Mouse (Mus musculus): ENCODE data around the gene Rorb. TPM values are rescaled to one million over a fixed set of nuclear protein-coding genes. Genes with fewer than 3 reads are reported as not detected.
A peak's percentile ranks its signal among the peaks of the same experiment; 100 is the strongest.

Gene Rorb
- polyA plus RNA-seq, 1 experiment from 2014 or later: 19.7 TPM

GRCm38 (mm10) chr19:18902694-18903067 is 208.3 kb downstream of the Rorb start:
- Histone ChIP-seq H3K4me1 (replicated peaks; ENCODE audit: control insufficient read depth, insufficient read depth, low read length) (no peaks in the 10 kb centered on the region), H3K27ac (ENCODE audit: low read length) (no peak overlapping the region), H3K36me3 (ENCODE audit: control insufficient read depth, insufficient read depth) (no peaks in the 10 kb centered on the region), H3K9ac (replicated peaks; ENCODE audit: low read depth, low read length) (no peak overlapping the region), H3K9me3 (ENCODE audit: control insufficient read depth, low read length) (no peaks in the 10 kb centered on the region), H3K4me3 (replicated peaks; ENCODE audit: low read length) (no peak overlapping the region), H3K27me3 (replicated peaks; ENCODE audit: control insufficient read depth, insufficient read depth, low read length) (no peaks in the 10 kb centered on the region), H3K4me2 (ENCODE audit: low read length) (no peak overlapping the region)
- WGBS: 51% methylated on average over 6 of the region's 6 CpGs
- no peak for ATAC-seq

- no peak overlapping the region for H3K4me3 ChIP-seq (replicated peaks; ENCODE audit: low read length)
- no peaks in the 10 kb centered on the region for H3K36me3 ChIP-seq (ENCODE audit: control insufficient read depth, insufficient read depth)
- 64% methylated on average over 15 of the region's 15 CpGs for WGBS
- no peak overlapping the region for H3K9ac ChIP-seq (replicated peaks; ENCODE audit: low read depth, low read length)
- H3K27ac ChIP-seq (ENCODE audit: low read length): no peak overlapping the region
- ATAC-seq: no peak
- no peak overlapping the region for H3K4me2 ChIP-seq (ENCODE audit: low read length)
- H3K4me1 ChIP-seq (replicated peaks; ENCODE audit: control insufficient read depth, insufficient read depth, low read length): no peaks in the 10 kb centered on the region
- H3K9me3 ChIP-seq (ENCODE audit: control insufficient read depth, low read length): no peaks in the 10 kb centered on the region
- H3K27me3 ChIP-seq (replicated peaks; ENCODE audit: control insufficient read depth, insufficient read depth, low read length): no peaks in the 10 kb centered on the region
Observed at GRCm38 (mm10) chr19:18902041-18902693, 208.8 kb downstream of the Rorb start.

- Histone ChIP-seq H3K27ac (ENCODE audit: low read length) (no peak overlapping the region), H3K9ac (replicated peaks; ENCODE audit: low read depth, low read length) (no peak overlapping the region), H3K4me2 (ENCODE audit: low read length) (no peak overlapping the region), H3K4me3 (replicated peaks; ENCODE audit: low read length) (no peak overlapping the region), H3K9me3 (ENCODE audit: control insufficient read depth, low read length) (no peaks in the 10 kb centered on the region), H3K4me1 (replicated peaks; ENCODE audit: control insufficient read depth, insufficient read depth, low read length) (no peaks in the 10 kb centered on the region), H3K27me3 (replicated peaks; ENCODE audit: control insufficient read depth, insufficient read depth, low read length) (no peaks in the 10 kb centered on the region), H3K36me3 (ENCODE audit: control insufficient read depth, insufficient read depth) (no peaks in the 10 kb centered on the region)
- ATAC-seq: no peak
Observed at GRCm38 (mm10) chr19:18898238-18898637, 212.8 kb downstream of the Rorb start.

- ATAC-seq: no peak; the same call in 1 of the 2 replicates
- Histone ChIP-seq H3K9ac (replicated peaks; ENCODE audit: low read depth, low read length) (no peak overlapping the region), H3K4me3 (replicated peaks; ENCODE audit: low read length) (no peak overlapping the region), H3K4me2 (ENCODE audit: low read length) (no peak overlapping the region), H3K9me3 (ENCODE audit: control insufficient read depth, low read length) (no peaks in the 10 kb centered on the region), H3K27me3 (replicated peaks; ENCODE audit: control insufficient read depth, insufficient read depth, low read length) (no peaks in the 10 kb centered on the region), H3K36me3 (ENCODE audit: control insufficient read depth, insufficient read depth) (no peaks in the 10 kb centered on the region), H3K27ac (ENCODE audit: low read length) (peak overlapping the region; percentile 35), H3K4me1 (replicated peaks; ENCODE audit: control insufficient read depth, insufficient read depth, low read length) (peaks cover 9% of the 10 kb centered on the region)
- WGBS: 83% methylated on average over 4 of the region's 4 CpGs
Observed at GRCm38 (mm10) chr19:18890216-18890615, 220.8 kb downstream of the Rorb start.

- 42% methylated on average over 1 of the region's 1 CpGs for WGBS
- Histone ChIP-seq H3K27ac (ENCODE audit: low read length) (peak overlapping the region; percentile 77), H3K27me3 (replicated peaks; ENCODE audit: control insufficient read depth, insufficient read depth, low read length) (no peaks in the 10 kb centered on the region), H3K9ac (replicated peaks; ENCODE audit: low read depth, low read length) (peak overlapping the region; percentile 58), H3K9me3 (ENCODE audit: control insufficient read depth, low read length) (no peaks in the 10 kb centered on the region), H3K4me3 (replicated peaks; ENCODE audit: low read length) (peak overlapping the region; percentile 43), H3K4me2 (ENCODE audit: low read length) (peak overlapping the region; percentile 67), H3K4me1 (replicated peaks; ENCODE audit: control insufficient read depth, insufficient read depth, low read length) (peaks cover 9% of the 10 kb centered on the region), H3K36me3 (ENCODE audit: control insufficient read depth, insufficient read depth) (no peaks in the 10 kb centered on the region)
- peak; percentile 41 for ATAC-seq
Observed at GRCm38 (mm10) chr19:18889632-18890031, 221.4 kb downstream of the Rorb start.

GRCm38 (mm10) chr19:18889117-18889627 is 221.8 kb downstream of the Rorb start:
- peak overlapping the region; percentile 67 for H3K4me2 ChIP-seq (ENCODE audit: low read length)
- peak overlapping the region; percentile 43 for H3K4me3 ChIP-seq (replicated peaks; ENCODE audit: low read length)
- no peaks in the 10 kb centered on the region for H3K9me3 ChIP-seq (ENCODE audit: control insufficient read depth, low read length)
- H3K27me3 ChIP-seq (replicated peaks; ENCODE audit: control insufficient read depth, insufficient read depth, low read length): no peaks in the 10 kb centered on the region
- WGBS: 2% methylated on average over 11 of the region's 11 CpGs
- peak overlapping the region; percentile 58 for H3K9ac ChIP-seq (replicated peaks; ENCODE audit: low read depth, low read length)
- ATAC-seq: peak; percentile 90
- peaks cover 9% of the 10 kb centered on the region for H3K4me1 ChIP-seq (replicated peaks; ENCODE audit: control insufficient read depth, insufficient read depth, low read length)
- H3K27ac ChIP-seq (ENCODE audit: low read length): peak overlapping the region; percentile 77
- H3K36me3 ChIP-seq (ENCODE audit: control insufficient read depth, insufficient read depth): no peaks in the 10 kb centered on the region

GRCm38 (mm10) chr19:18888491-18889116 is 222.4 kb downstream of the Rorb start:
- Histone ChIP-seq H3K4me1 (replicated peaks; ENCODE audit: control insufficient read depth, insufficient read depth, low read length) (peaks cover 9% of the 10 kb centered on the region), H3K36me3 (ENCODE audit: control insufficient read depth, insufficient read depth) (no peaks in the 10 kb centered on the region), H3K27ac (ENCODE audit: low read length) (peak overlapping the region; percentile 77), H3K4me2 (ENCODE audit: low read length) (peak overlapping the region; percentile 67), H3K27me3 (replicated peaks; ENCODE audit: control insufficient read depth, insufficient read depth, low read length) (no peaks in the 10 kb centered on the region), H3K4me3 (replicated peaks; ENCODE audit: low read length) (peak overlapping the region; percentile 43), H3K9ac (replicated peaks; ENCODE audit: low read depth, low read length) (peak overlapping the region; percentile 58), H3K9me3 (ENCODE audit: control insufficient read depth, low read length) (no peaks in the 10 kb centered on the region)
- peak; percentile 82 for ATAC-seq
- 3% methylated on average over 13 of the region's 13 CpGs for WGBS

- Histone ChIP-seq H3K4me1 (replicated peaks; ENCODE audit: control insufficient read depth, insufficient read depth, low read length) (peaks cover 9% of the 10 kb centered on the region), H3K4me3 (replicated peaks; ENCODE audit: low read length) (no peak overlapping the region), H3K27ac (ENCODE audit: low read length) (0 out of 2 replicates have a peak overlapping the region, but pooled peaks have one; percentile 47), H3K4me2 (ENCODE audit: low read length) (peak overlapping the region; percentile 22), H3K36me3 (ENCODE audit: control insufficient read depth, insufficient read depth) (no peaks in the 10 kb centered on the region), H3K27me3 (replicated peaks; ENCODE audit: control insufficient read depth, insufficient read depth, low read length) (no peaks in the 10 kb centered on the region), H3K9ac (replicated peaks; ENCODE audit: low read depth, low read length) (no peak overlapping the region), H3K9me3 (ENCODE audit: control insufficient read depth, low read length) (no peaks in the 10 kb centered on the region)
- ATAC-seq: no peak
- 18% methylated on average over 11 of the region's 11 CpGs for WGBS
Observed at GRCm38 (mm10) chr19:18887646-18888407, 223.2 kb downstream of the Rorb start.

- no peaks in the 10 kb centered on the region for H3K27me3 ChIP-seq (replicated peaks; ENCODE audit: control insufficient read depth, insufficient read depth, low read length)
- no peak overlapping the region for H3K4me2 ChIP-seq (ENCODE audit: low read length)
- ATAC-seq: no peak
- H3K36me3 ChIP-seq (ENCODE audit: control insufficient read depth, insufficient read depth): no peaks in the 10 kb centered on the region
- no peak overlapping the region for H3K9ac ChIP-seq (replicated peaks; ENCODE audit: low read depth, low read length)
- no peak overlapping the region for H3K27ac ChIP-seq (ENCODE audit: low read length)
- 34% methylated on average over 5 of the region's 5 CpGs for WGBS
- H3K9me3 ChIP-seq (ENCODE audit: control insufficient read depth, low read length): no peaks in the 10 kb centered on the region
- no peaks in the 10 kb centered on the region for H3K4me1 ChIP-seq (replicated peaks; ENCODE audit: control insufficient read depth, insufficient read depth, low read length)
- H3K4me3 ChIP-seq (replicated peaks; ENCODE audit: low read length): no peak overlapping the region
Observed at GRCm38 (mm10) chr19:18881162-18881561, 229.8 kb downstream of the Rorb start.

All from forebrain, embryonic 16.5 days (tissue).